Mouse (Mus musculus): ENCODE results near the gene Ndufb7.

The Ndufb7 gene

GRCm38 (mm10) chr8:83608398-83608829 lies 41.9 kb downstream of the Ndufb7 start:
- DNase-seq: peak; percentile 84

- no peak for DNase-seq
Observed at GRCm38 (mm10) chr8:83609086-83609485, 42.6 kb downstream of the Ndufb7 start.

- DNase-seq: no peak
Observed at GRCm38 (mm10) chr8:83609547-83610180, 43.2 kb downstream of the Ndufb7 start.

GRCm38 (mm10) chr8:83611921-83612320 lies 45.5 kb downstream of the Ndufb7 start:
- DNase-seq: no peak

DNA sequence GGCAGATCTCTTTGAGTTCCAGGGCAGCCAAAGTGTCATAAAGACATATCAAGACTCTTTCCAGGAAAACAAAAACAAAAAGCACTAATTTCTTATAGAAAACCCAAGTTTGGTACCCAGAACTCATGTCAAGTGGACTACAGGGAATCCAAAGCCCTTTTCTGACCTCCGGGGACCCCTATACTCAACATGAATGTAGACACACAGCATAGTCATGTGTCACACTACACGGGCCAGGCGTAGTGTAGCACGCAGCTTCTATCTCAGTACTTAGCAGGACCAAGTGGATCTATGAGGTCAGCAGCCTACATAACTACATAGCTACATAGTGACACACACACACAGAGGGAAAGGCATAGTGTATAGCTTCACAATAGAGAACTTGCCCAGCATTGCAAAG lies 47.2 kb downstream of the Ndufb7 start:
- no peak for DNase-seq

- no peak for DNase-seq
Observed at GRCm38 (mm10) chr8:83616625-83617024, 50.2 kb downstream of the Ndufb7 start.

DNA sequence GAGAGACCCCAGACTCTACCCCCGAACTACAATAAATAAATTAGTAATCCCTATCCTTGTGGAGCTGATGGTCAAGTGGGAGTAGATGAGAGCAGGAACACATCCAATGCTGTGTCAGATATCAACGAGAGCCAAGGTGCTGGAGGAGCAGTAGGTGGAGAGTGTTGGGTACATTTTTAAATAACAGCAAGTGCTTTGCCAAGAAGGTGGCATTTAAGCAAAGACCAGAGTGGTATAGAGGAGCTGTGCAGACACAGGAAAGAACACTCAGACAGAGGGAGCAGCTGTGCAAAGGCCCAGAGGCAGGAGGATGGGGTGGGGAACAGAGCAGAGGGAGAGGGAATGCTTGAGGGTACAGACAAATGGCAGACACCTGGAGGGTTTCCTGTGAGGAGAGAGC lies 50.6 kb downstream of the Ndufb7 start:
- no peak for DNase-seq

GRCm38 (mm10) chr8:83618566-83618965 lies 52.1 kb downstream of the Ndufb7 start:
- no peak for DNase-seq

- DNase-seq: no peak
Observed at GRCm38 (mm10) chr8:83619568-83620285, 53.3 kb downstream of the Ndufb7 start.
